Mouse (Mus musculus): ENCODE measurements around the gene Sync. TPM values are rescaled to one million over a fixed set of nuclear protein-coding genes. Genes with fewer than 3 reads are reported as not detected.

The Sync gene
- polyA plus RNA-seq, 1 experiment: 0.90 TPM

DNA sequence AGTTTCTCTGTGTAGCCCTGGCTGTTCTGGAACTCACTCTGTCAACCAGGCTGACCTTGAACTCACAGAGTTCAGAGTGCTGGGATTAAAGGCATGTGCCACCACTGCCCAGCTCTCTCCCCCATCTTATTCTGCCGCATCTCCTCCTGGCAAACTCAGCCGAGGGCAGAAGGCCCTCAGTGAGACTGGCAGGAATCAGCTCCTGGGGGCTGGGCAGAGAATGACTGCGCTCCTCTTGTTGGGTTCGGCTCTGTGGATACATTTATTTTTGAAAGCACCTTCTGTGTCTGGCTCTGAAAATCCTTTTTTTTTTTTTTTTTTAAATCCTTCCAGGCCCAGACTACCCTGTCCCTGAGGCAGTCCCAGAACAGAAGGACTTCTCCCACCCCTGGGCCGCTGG lies 4.6 kb upstream of the Sync start:
- no peak overlapping the region for H3K27ac ChIP-seq (ENCODE audit: insufficient read depth, low read length)
- H3K4me3 ChIP-seq (ENCODE audit: low read depth, low read length): no peak overlapping the region
- no peaks in the 10 kb centered on the region for H3K4me1 ChIP-seq (ENCODE audit: control insufficient read depth, insufficient read depth, low read length)
- H3K9ac ChIP-seq (ENCODE audit: low read depth, poor library complexity, severe bottlenecking): no peak overlapping the region
- peaks cover 5% of the 10 kb centered on the region; the same call in 1 of the 2 replicates for H3K27me3 ChIP-seq (ENCODE audit: control insufficient read depth, insufficient read depth, low read length, poor library complexity, severe bottlenecking)
- TF ChIP-seq POLR2A (IDR thresholded peaks at IDR 0.05; ENCODE audit: insufficient read depth, low read length) (no peak), CTCF (IDR thresholded peaks at IDR 0.05; ENCODE audit: low read depth, low read length) (no peak), EP300 (IDR thresholded peaks at IDR 0.05; ENCODE audit: insufficient read depth, low read depth, low read length) (no peak)
- H3K9me3 ChIP-seq (replicated peaks; ENCODE audit: control insufficient read depth, insufficient read depth, low read length, poor library complexity, severe bottlenecking): no peaks in the 10 kb centered on the region
- no peaks in the 10 kb centered on the region for H3K36me3 ChIP-seq (ENCODE audit: control insufficient read depth, insufficient read depth, low read length, poor library complexity, severe bottlenecking)

DNA sequence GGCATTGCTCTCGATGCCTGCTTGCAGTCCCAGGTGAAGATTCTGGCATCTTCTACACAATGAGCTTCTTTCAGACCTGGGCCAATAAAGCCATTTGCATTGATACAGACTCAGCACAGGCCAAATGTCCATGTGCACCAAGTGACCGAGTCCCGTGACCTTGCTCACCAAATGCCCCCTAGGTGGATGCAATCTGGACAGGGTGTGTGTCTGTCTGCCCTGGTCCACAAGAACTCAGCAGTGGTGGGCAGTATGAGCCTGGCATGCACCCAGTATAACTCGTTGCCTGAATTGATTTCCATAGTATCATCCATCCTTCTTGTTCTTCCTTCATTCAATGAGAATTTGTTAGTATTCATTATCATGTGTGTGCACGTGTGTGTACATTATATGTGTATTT lies 4.2 kb upstream of the Sync start:
- TF ChIP-seq EP300 (IDR thresholded peaks at IDR 0.05; ENCODE audit: insufficient read depth, low read depth, low read length) (no peak), CTCF (IDR thresholded peaks at IDR 0.05; ENCODE audit: low read depth, low read length) (no peak), POLR2A (IDR thresholded peaks at IDR 0.05; ENCODE audit: insufficient read depth, low read length) (no peak)
- H3K4me3 ChIP-seq (ENCODE audit: low read depth, low read length): no peak overlapping the region
- H3K9ac ChIP-seq (ENCODE audit: low read depth, poor library complexity, severe bottlenecking): no peak overlapping the region
- H3K9me3 ChIP-seq (replicated peaks; ENCODE audit: control insufficient read depth, insufficient read depth, low read length, poor library complexity, severe bottlenecking): no peaks in the 10 kb centered on the region
- H3K4me1 ChIP-seq (ENCODE audit: control insufficient read depth, insufficient read depth, low read length): no peaks in the 10 kb centered on the region
- no peak overlapping the region for H3K27ac ChIP-seq (ENCODE audit: insufficient read depth, low read length)
- no peaks in the 10 kb centered on the region for H3K36me3 ChIP-seq (ENCODE audit: control insufficient read depth, insufficient read depth, low read length, poor library complexity, severe bottlenecking)
- H3K27me3 ChIP-seq (ENCODE audit: control insufficient read depth, insufficient read depth, low read length, poor library complexity, severe bottlenecking): peaks cover 5% of the 10 kb centered on the region; the same call in 1 of the 2 replicates

DNA sequence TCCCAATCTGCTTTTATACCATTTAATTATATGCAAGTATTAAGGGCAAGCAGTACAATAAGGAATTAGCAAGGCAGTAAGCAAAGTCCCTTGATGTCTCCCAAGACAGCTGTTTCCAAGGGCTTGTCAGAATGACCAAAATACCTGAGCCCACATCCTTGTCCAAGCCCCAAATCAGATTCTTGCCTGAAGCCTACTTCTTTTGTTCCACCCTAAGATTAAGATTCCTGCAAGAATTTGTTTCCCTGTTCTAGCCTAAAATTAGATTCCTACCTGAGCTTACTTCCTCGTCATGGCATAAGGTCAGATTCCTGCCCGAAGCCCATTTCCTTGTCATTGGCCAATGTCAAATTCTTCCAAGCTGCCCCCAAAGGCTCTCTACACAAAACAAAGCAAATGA lies 2.7 kb upstream of the Sync start:
- Histone ChIP-seq H3K27ac (ENCODE audit: insufficient read depth, low read length) (no peak overlapping the region), H3K4me3 (ENCODE audit: low read depth, low read length) (no peak overlapping the region), H3K27me3 (ENCODE audit: control insufficient read depth, insufficient read depth, low read length, poor library complexity, severe bottlenecking) (peaks cover 5% of the 10 kb centered on the region; the same call in 1 of the 2 replicates), H3K9ac (ENCODE audit: low read depth, poor library complexity, severe bottlenecking) (no peak overlapping the region), H3K36me3 (ENCODE audit: control insufficient read depth, insufficient read depth, low read length, poor library complexity, severe bottlenecking) (no peaks in the 10 kb centered on the region), H3K9me3 (replicated peaks; ENCODE audit: control insufficient read depth, insufficient read depth, low read length, poor library complexity, severe bottlenecking) (no peaks in the 10 kb centered on the region), H3K4me1 (ENCODE audit: control insufficient read depth, insufficient read depth, low read length) (no peaks in the 10 kb centered on the region)
- TF ChIP-seq CTCF (IDR thresholded peaks at IDR 0.05; ENCODE audit: low read depth, low read length) (no peak), POLR2A (IDR thresholded peaks at IDR 0.05; ENCODE audit: insufficient read depth, low read length) (no peak), EP300 (IDR thresholded peaks at IDR 0.05; ENCODE audit: insufficient read depth, low read depth, low read length) (no peak)

DNA sequence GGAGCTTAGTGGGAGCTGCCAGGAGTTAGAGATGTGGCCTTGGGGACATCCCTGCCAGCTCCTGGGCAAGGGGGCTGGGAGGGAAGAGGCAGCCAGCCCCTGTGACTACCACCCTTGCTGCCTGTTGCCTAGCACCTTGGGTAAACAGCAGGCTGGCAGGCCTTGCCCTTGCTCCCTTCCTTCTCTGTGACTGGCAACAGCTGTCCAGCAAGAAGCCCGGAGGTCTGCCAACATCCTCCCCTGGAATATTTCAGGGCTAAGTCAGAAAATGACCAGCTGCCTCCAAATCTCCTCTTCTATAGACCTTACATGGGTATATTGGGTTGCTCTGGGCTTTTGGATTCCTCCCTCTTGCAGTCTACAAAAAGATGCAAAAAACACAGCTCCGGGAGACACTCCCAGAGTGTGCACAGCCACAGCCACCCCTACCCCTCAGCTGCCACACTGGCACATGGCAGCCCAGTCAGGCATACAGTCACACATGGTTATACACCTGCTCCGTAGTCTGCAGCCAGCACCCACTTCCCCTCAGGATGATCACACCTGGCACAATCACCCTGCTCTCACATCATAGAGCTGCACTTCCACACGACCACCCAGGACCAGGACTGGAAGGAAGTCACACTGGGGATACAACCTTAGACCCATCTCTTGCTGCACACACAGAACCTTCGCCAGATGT lies 1.3 kb upstream of the Sync start:
- Histone ChIP-seq H3K27ac (ENCODE audit: insufficient read depth, low read length) (no peak overlapping the region), H3K36me3 (ENCODE audit: control insufficient read depth, insufficient read depth, low read length, poor library complexity, severe bottlenecking) (no peaks in the 10 kb centered on the region), H3K4me1 (ENCODE audit: control insufficient read depth, insufficient read depth, low read length) (no peaks in the 10 kb centered on the region), H3K9ac (ENCODE audit: low read depth, poor library complexity, severe bottlenecking) (no peak overlapping the region), H3K4me3 (ENCODE audit: low read depth, low read length) (no peak overlapping the region), H3K27me3 (ENCODE audit: control insufficient read depth, insufficient read depth, low read length, poor library complexity, severe bottlenecking) (peaks cover 5% of the 10 kb centered on the region; the same call in 1 of the 2 replicates), H3K9me3 (replicated peaks; ENCODE audit: control insufficient read depth, insufficient read depth, low read length, poor library complexity, severe bottlenecking) (no peaks in the 10 kb centered on the region)
- TF ChIP-seq CTCF (IDR thresholded peaks at IDR 0.05; ENCODE audit: low read depth, low read length) (no peak), EP300 (IDR thresholded peaks at IDR 0.05; ENCODE audit: insufficient read depth, low read depth, low read length) (no peak), POLR2A (IDR thresholded peaks at IDR 0.05; ENCODE audit: insufficient read depth, low read length) (no peak)

DNA sequence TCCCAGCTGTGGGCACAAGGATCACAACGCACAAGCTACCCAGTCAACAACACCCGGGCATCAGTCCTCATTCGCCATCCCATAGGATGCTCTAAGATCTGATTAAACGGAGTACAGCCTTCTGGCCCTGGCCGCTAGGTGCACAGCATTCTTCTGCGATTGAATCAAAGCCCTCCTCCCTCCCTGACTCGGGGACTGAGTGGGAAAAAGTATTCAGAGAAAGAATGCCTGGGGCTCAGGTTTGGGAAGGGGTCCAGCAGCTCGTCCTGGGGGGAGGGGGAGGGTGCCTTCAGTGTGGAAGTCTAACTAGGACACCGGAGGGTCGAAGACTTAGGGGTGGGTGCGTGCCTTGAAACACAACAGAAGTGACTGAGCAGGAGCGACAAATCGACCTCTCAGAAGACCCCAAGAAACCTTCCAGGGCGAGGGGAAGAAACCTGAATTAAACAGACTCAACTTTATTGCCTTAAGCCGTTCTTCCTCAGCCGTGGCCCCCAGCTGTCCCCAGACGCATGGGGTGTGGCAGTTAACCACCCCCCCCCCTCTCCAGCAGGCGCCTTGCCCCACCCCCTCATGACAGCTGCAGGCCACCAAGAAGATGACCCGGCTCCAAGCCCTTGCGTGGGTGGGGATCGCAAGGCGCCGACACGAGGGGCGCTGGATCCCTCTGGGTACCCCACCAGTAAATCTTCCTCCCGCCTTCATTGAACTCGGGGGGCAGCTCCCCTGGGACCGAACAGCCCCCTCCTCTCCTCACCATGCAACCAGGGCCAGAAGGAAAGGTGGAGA lies 540 bp upstream of the Sync start:
- peak overlapping the region; percentile 68 for H3K9ac ChIP-seq (ENCODE audit: low read depth, poor library complexity, severe bottlenecking)
- peak overlapping the region; percentile 66 for H3K4me3 ChIP-seq (ENCODE audit: low read depth, low read length)
- H3K4me1 ChIP-seq (ENCODE audit: control insufficient read depth, insufficient read depth, low read length): no peaks in the 10 kb centered on the region
- peaks cover 5% of the 10 kb centered on the region; the same call in 1 of the 2 replicates for H3K27me3 ChIP-seq (ENCODE audit: control insufficient read depth, insufficient read depth, low read length, poor library complexity, severe bottlenecking)
- H3K27ac ChIP-seq (ENCODE audit: insufficient read depth, low read length): no peak overlapping the region
- no peaks in the 10 kb centered on the region for H3K36me3 ChIP-seq (ENCODE audit: control insufficient read depth, insufficient read depth, low read length, poor library complexity, severe bottlenecking)
- no peaks in the 10 kb centered on the region for H3K9me3 ChIP-seq (replicated peaks; ENCODE audit: control insufficient read depth, insufficient read depth, low read length, poor library complexity, severe bottlenecking)
- TF ChIP-seq POLR2A (IDR thresholded peaks at IDR 0.05; ENCODE audit: insufficient read depth, low read length) (no peak), CTCF (IDR thresholded peaks at IDR 0.05; ENCODE audit: low read depth, low read length) (no peak), EP300 (IDR thresholded peaks at IDR 0.05; ENCODE audit: insufficient read depth, low read depth, low read length) (no peak)

DNA sequence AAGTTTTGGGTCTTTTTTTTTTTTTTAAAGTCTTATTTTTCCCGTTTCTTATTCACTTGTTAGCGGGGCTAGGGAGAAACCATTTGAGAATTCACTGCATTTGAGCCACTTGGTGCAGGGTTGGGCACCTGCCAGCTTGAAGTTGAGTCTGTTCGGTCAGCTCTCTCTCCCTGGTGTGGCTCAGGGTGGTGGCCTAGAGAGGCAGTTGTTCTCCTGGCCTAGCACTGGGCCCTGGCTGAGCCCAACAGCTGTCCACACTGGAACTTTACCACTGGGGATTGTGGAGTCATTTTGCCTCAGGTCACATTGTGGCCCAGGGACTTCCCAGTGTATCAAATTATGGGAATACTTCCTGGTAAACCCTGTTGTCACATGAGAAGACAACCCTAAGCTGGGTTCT lies 650 bp downstream of the Sync start:
- Histone ChIP-seq H3K9me3 (replicated peaks; ENCODE audit: control insufficient read depth, insufficient read depth, low read length, poor library complexity, severe bottlenecking) (no peaks in the 10 kb centered on the region), H3K4me3 (ENCODE audit: low read depth, low read length) (no peak overlapping the region), H3K27me3 (ENCODE audit: control insufficient read depth, insufficient read depth, low read length, poor library complexity, severe bottlenecking) (peaks cover 5% of the 10 kb centered on the region; the same call in 1 of the 2 replicates), H3K4me1 (ENCODE audit: control insufficient read depth, insufficient read depth, low read length) (no peaks in the 10 kb centered on the region), H3K36me3 (ENCODE audit: control insufficient read depth, insufficient read depth, low read length, poor library complexity, severe bottlenecking) (no peaks in the 10 kb centered on the region), H3K27ac (ENCODE audit: insufficient read depth, low read length) (no peak overlapping the region), H3K9ac (ENCODE audit: low read depth, poor library complexity, severe bottlenecking) (peak overlapping the region; percentile 68)
- TF ChIP-seq EP300 (IDR thresholded peaks at IDR 0.05; ENCODE audit: insufficient read depth, low read depth, low read length): no peak
- no peak for TF ChIP-seq CTCF (IDR thresholded peaks at IDR 0.05; ENCODE audit: low read depth, low read length)
- TF ChIP-seq POLR2A (IDR thresholded peaks at IDR 0.05; ENCODE audit: insufficient read depth, low read length): no peak
